Comparison of ENCODE assay signal across 16 mouse cellular contexts in genomic region chr13:90643575-90644215, GRCm38 (mm10).
DNase-seq lines count a peak whose midpoint lies in the region; ATAC-seq lines count a peak whose summit lies in the region.
"Had no signal": no experiment of that assay in that cellular context is flagged by ENCODE, and none has a peak within 500 bp of the region (broad histone marks: within the 10 kb centered on the region; RNA-seq: fewer than 3 reads in every experiment).

No protein-coding gene starts in this region.

- H3K4me3 ChIP-seq in forebrain, embryonic 15.5 days: no peak overlapping the region
- no peak overlapping the region for H3K4me3 ChIP-seq in midbrain, embryonic 14.5 days (replicated peaks; ENCODE audit: low read depth, low read length)
- H3K4me3 ChIP-seq: heart, embryonic 13.5 days; layer of hippocampus, adult 2 months; myocyte had no signal

- H3K27ac ChIP-seq in forebrain, embryonic 15.5 days (replicated peaks): peak overlapping the region; percentile 81
- 0 out of 2 replicates have a peak overlapping the region, but pooled peaks have one; percentile 20 for H3K27ac ChIP-seq in midbrain, embryonic 14.5 days (replicated peaks; ENCODE audit: low read depth, low read length)
- H3K27ac ChIP-seq: layer of hippocampus, adult 2 months; liver, embryonic 14.5 days had no signal

- H3K36me3 ChIP-seq in forebrain, embryonic 15.5 days: no peaks in the 10 kb centered on the region
- H3K36me3 ChIP-seq in midbrain, embryonic 14.5 days (ENCODE audit: control insufficient read depth, insufficient read depth, low read length): no peaks in the 10 kb centered on the region
- H3K36me3 ChIP-seq: heart, embryonic 13.5 days had no signal

- no peaks in the 10 kb centered on the region for H3K27me3 ChIP-seq in forebrain, embryonic 15.5 days
- no peaks in the 10 kb centered on the region for H3K27me3 ChIP-seq in midbrain, embryonic 14.5 days (ENCODE audit: control insufficient read depth, insufficient read depth, low read length)
- H3K27me3 ChIP-seq: heart, embryonic 13.5 days had no signal

- WGBS in forebrain, embryonic 15.5 days: 13% methylated on average over 4 of the region's 4 CpGs
- WGBS in midbrain, embryonic 14.5 days: 26% methylated on average over 4 of the region's 4 CpGs

- H3K9ac ChIP-seq in forebrain, embryonic 15.5 days (replicated peaks): no peak overlapping the region
- H3K9ac ChIP-seq in midbrain, embryonic 14.5 days (replicated peaks; ENCODE audit: low read length): no peak overlapping the region
- H3K9ac ChIP-seq: heart, embryonic 13.5 days; liver, embryonic 14.5 days had no signal

- no peaks in the 10 kb centered on the region for H3K9me3 ChIP-seq in forebrain, embryonic 15.5 days
- no peaks in the 10 kb centered on the region for H3K9me3 ChIP-seq in midbrain, embryonic 14.5 days (ENCODE audit: control insufficient read depth, low read length)

- peaks cover 25% of the 10 kb centered on the region for H3K4me1 ChIP-seq in forebrain, embryonic 15.5 days
- peaks cover 14% of the 10 kb centered on the region; the same call in 1 of the 2 replicates for H3K4me1 ChIP-seq in midbrain, embryonic 14.5 days (ENCODE audit: control insufficient read depth, insufficient read depth, low read length)

- peak overlapping the region; percentile 25; the same call in 1 of the 2 replicates for H3K4me2 ChIP-seq in forebrain, embryonic 15.5 days (replicated peaks)
- H3K4me2 ChIP-seq in midbrain, embryonic 14.5 days (ENCODE audit: low read length): no peak overlapping the region
- H3K4me2 ChIP-seq: heart, embryonic 13.5 days had no signal

- peak; percentile 84 for ATAC-seq in forebrain, embryonic 15.5 days (replicated peaks)
- ATAC-seq in midbrain, embryonic 14.5 days (ENCODE audit: low FRiP score, low TSS enrichment): peak; percentile 71
- ATAC-seq: inflammation-experienced regulatory T-cells, adult 6 months had no signal

- DNase-seq in kidney, postnatal 36 days: peak; percentile 5 to 19
- DNase-seq in kidney, postnatal 10 days: no peak
- peak; percentile 66 for DNase-seq in adipocyte (ENCODE audit: low spot score)
- DNase-seq in midbrain, embryonic 14.5 days: peak; percentile 69
- DNase-seq in frontal cortex, adult 2 months (ENCODE audit: extremely low spot score in 1 of 2, low spot score in 1 of 2): no peak
- DNase-seq in thymus, postnatal 0 days (ENCODE audit: low spot score): no peak
- no peak for DNase-seq in gastrocnemius, adult 18-20 months (ENCODE audit: low spot score)
- DNase-seq: adrenal gland, postnatal 10 days; lung, postnatal 4 days; right cerebral cortex, adult 18-20 months had no signal

Comparison
In these comparisons a context has a peak if more than half of its experiments do, and no peak if none do; other contexts are left out.
1. DNase-seq: peak in kidney, postnatal 36 days (2 of 2), adipocyte (single experiment) and midbrain, embryonic 14.5 days (single experiment); none in kidney, postnatal 10 days (single experiment), frontal cortex, adult 2 months (0 of 2), thymus, postnatal 0 days (single experiment) and gastrocnemius, adult 18-20 months (single experiment).